Mouse (Mus musculus) liver, embryonic 18 days (tissue): ENCODE data around the gene Gm10521. TPM values are rescaled to one million over a fixed set of nuclear protein-coding genes. Genes with fewer than 3 reads are reported as not detected.

ENCODE experiments used
- polyA plus RNA-seq: library from polyadenylated mRNA; depleted of rRNA; stranded (reverse); fragments of >200 nt; gene quantifications from 2 replicates; pipeline ENCODE4 v1.2.3, GENCODE M21; 2012; rRNA removed

The Gm10521 gene
- polyA plus RNA-seq, result 0.35 and 0.44 TPM in 2 replicates

DNA sequence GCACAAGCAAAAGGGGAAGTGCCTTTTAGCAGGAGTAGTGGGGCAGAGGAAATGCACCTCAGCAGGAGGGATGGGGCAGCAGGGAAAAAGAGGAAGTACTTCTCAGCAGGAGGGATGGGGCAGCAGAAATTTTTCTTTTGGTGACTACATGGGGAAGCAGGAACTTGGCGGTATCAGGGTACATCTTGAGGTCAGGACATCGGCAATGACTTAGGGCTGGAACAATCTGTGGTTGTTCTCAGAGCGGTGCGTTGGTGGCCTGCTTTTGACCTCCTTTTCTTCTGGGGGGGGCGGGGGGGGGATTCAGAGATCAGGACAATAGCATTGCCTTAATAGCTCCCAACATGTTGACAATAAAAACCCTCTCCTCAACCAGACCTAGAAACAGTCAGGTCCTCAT is at the start of gene Gm10521:
Gene Gm10521 (plus strand): TSS at position 301 of the 400 bp plus-strand sequence.

DNA sequence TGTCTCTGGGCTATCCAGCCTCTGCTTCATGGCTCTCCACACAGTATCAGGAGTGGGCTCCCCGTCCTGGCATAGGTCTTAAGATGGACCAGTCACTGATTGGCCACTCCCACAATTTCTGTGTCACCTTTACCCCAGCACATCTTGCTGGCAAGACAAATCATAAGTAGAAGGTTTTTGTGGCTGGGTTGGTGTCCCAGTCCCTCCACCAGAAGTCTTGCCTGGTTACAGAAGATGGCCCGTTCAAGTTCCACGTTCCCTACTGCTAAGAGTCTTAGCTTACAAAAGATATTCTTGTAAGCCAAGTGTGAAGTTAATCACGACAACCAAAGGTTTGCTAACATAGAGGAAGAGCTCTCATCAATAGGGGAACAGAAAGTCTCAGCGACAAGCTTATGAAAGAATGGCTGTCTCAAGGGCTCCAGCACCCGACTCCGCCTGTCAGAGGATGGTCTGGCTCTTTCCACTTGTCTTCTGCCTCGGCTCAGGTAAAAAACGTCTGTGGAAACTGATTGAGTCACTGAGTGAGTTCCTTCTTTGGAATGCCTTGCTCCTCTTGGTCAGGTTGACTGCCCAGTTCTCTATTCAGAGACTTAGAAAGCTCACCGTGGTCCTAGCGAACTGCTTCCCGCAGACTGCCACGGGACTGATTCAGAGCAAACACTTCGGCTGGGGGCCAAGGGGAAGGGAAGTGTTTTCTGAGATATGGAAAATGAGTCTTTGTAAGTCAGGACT is 22.0 kb downstream of the Gm10521 start, which contains the start of gene Slamf6:
Gene Slamf6 (plus strand): TSS at position 211 of the 735 bp plus-strand sequence.

Other genes with a start within 250 kb of the Gm10521 start
- gene Slamf7, start 242.6 kb upstream of the Gm10521 start, polyA plus RNA-seq, result 2.4 and 3.0 TPM in 2 replicates
- gene Cd48, start 213.7 kb upstream of the Gm10521 start, polyA plus RNA-seq, result 10.5 and 12.8 TPM in 2 replicates
- gene Slamf1, start 128.5 kb upstream of the Gm10521 start, polyA plus RNA-seq, result 1.2 and 1.4 TPM in 2 replicates
- gene Cd84, start 56.0 kb upstream of the Gm10521 start, polyA plus RNA-seq, result 6.6 and 6.7 TPM in 2 replicates
- gene Slamf6, start 21.9 kb downstream of the Gm10521 start, polyA plus RNA-seq, result 2.2 and 3.1 TPM in 2 replicates
- 0.65 and 0.95 TPM in 2 replicates for gene Vangl2, start 132.8 kb downstream of the Gm10521 start, polyA plus RNA-seq
- not detected in 2 replicates for gene Nhlh1, start 161.9 kb downstream of the Gm10521 start, polyA plus RNA-seq
- 47.8 and 52.1 TPM in 2 replicates for gene Copa, start 186.9 kb downstream of the Gm10521 start, polyA plus RNA-seq
- gene Ncstn, start 187.1 kb downstream of the Gm10521 start, polyA plus RNA-seq, result 29.8 and 34.6 TPM in 2 replicates
- 40.4 and 44.5 TPM in 2 replicates for gene Pex19, start 231.1 kb downstream of the Gm10521 start, polyA plus RNA-seq